In the genomic region with DNA sequence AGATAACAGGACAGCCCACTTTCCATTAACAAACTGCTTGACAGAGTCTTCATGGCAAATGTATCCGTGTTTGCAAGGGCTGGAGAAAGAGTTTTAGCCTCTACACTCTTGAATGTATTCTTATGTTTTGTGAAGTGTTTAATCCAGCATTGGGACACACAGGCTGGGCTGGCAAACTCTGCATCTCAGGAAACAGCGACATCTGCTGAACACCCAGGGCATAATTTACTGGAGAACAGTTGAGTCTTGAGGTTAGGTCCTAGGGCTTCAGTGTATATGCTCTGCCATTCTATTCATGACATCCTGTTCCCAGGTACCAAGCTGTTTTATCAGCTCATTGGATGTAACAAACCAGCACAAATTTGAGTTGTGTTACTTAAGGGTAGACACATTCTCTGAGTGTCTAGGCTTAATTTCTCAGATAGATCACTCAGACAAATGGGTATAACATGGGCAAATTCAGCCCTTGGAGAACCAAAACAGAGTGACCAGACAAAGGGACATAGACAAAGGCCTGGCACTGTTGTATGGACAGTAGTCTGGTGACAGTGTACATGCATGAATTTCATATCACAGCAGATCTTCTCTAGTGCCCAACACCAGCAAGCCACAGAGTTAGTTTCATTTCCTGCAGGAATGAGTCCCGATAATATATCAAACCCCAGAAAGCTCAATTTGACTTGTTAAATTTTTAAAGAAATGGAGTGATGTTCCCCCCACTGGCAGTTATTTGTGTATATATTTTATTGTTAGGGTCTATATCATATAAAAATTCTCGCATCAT, we compare ENCODE assay signal across 10 mouse cellular contexts.
DNase-seq lines count a peak whose midpoint lies in the region; ATAC-seq and TF ChIP-seq lines count a peak whose summit lies in the region.
"Had no signal": no experiment of that assay in that cellular context is flagged by ENCODE, and none has a peak within 500 bp of the region (broad histone marks: within the 10 kb centered on the region; RNA-seq: fewer than 3 reads in every experiment).

No protein-coding gene starts in this region.

- 66% methylated on average over 4 of the region's 4 CpGs for WGBS in kidney, embryonic 15.5 days
- 68% methylated on average over 4 of the region's 4 CpGs for WGBS in kidney, adult 2 months
- WGBS in limb, embryonic 13.5 days: 56% methylated on average over 4 of the region's 4 CpGs
- WGBS in intestine, embryonic 16.5 days: 66% methylated on average over 4 of the region's 4 CpGs

- no peak overlapping the region for H3K9ac ChIP-seq in kidney, embryonic 15.5 days
- no peak overlapping the region for H3K9ac ChIP-seq in limb, embryonic 13.5 days
- H3K9ac ChIP-seq in intestine, embryonic 16.5 days (ENCODE audit: low read depth, low read length): no peak overlapping the region
- H3K9ac ChIP-seq: hindbrain, embryonic 15.5 days; neural tube, embryonic 13.5 days had no signal

- peak; percentile 53 for TF ChIP-seq CTCF in kidney, adult 2 months (conservative IDR thresholded peaks at IDR 0.05; ENCODE audit: insufficient read depth, insufficient read length, low read depth, low read length)

- H3K9me3 ChIP-seq in kidney, embryonic 15.5 days (replicated peaks): no peaks in the 10 kb centered on the region
- no peaks in the 10 kb centered on the region for H3K9me3 ChIP-seq in limb, embryonic 13.5 days
- no peaks in the 10 kb centered on the region for H3K9me3 ChIP-seq in intestine, embryonic 16.5 days (ENCODE audit: control insufficient read depth, low read length)
- H3K9me3 ChIP-seq: hindbrain, embryonic 15.5 days; neural tube, embryonic 13.5 days had no signal

- H3K27me3 ChIP-seq in kidney, embryonic 15.5 days: no peaks in the 10 kb centered on the region
- H3K27me3 ChIP-seq in kidney, adult 2 months (replicated peaks; ENCODE audit: control insufficient read depth, insufficient read depth, low read length): no peaks in the 10 kb centered on the region
- no peaks in the 10 kb centered on the region for H3K27me3 ChIP-seq in limb, embryonic 13.5 days
- H3K27me3 ChIP-seq in intestine, embryonic 16.5 days (replicated peaks; ENCODE audit: control insufficient read depth, insufficient read depth, low read length): no peaks in the 10 kb centered on the region
- H3K27me3 ChIP-seq: hindbrain, embryonic 15.5 days; neural tube, embryonic 13.5 days had no signal

- no peak overlapping the region for H3K27ac ChIP-seq in kidney, embryonic 15.5 days
- H3K27ac ChIP-seq in kidney, adult 2 months (ENCODE audit: insufficient read depth, low read depth, low read length): no peak overlapping the region
- no peak overlapping the region for H3K27ac ChIP-seq in limb, embryonic 13.5 days
- H3K27ac ChIP-seq in intestine, embryonic 16.5 days (ENCODE audit: low read length): no peak overlapping the region
- H3K27ac ChIP-seq: hindbrain, embryonic 15.5 days; neural tube, embryonic 13.5 days had no signal

- no peaks in the 10 kb centered on the region for H3K4me1 ChIP-seq in kidney, embryonic 15.5 days
- no peaks in the 10 kb centered on the region for H3K4me1 ChIP-seq in kidney, adult 2 months (ENCODE audit: control insufficient read depth, insufficient read depth, low read length)
- no peaks in the 10 kb centered on the region for H3K4me1 ChIP-seq in limb, embryonic 13.5 days
- H3K4me1 ChIP-seq in intestine, embryonic 16.5 days (ENCODE audit: control insufficient read depth, insufficient read depth, low read length): no peaks in the 10 kb centered on the region
- H3K4me1 ChIP-seq: hindbrain, embryonic 15.5 days; neural tube, embryonic 13.5 days had no signal

- peak; percentile 16 for DNase-seq in kidney, adult 11 months
- DNase-seq in adrenal gland, adult (ENCODE audit: inconsistent age in 2 of 2, low spot score in 1 of 2): peak; percentile 37 to 81
- DNase-seq in embryo, embryonic 9.5 days (ENCODE audit: extremely low spot score): peak; percentile 27
- DNase-seq in kidney, adult 2 months: peak; percentile 20
- DNase-seq in right cerebral cortex, postnatal 25 days: peak; percentile 11

- no peak for TF ChIP-seq POLR2A in kidney, adult 2 months (IDR thresholded peaks at IDR 0.05; ENCODE audit: low read depth, low read length)

- no peak overlapping the region for H3K4me3 ChIP-seq in kidney, embryonic 15.5 days (replicated peaks)
- H3K4me3 ChIP-seq in kidney, adult 2 months (ENCODE audit: insufficient read depth, low read depth, low read length): no peak overlapping the region
- no peak overlapping the region for H3K4me3 ChIP-seq in limb, embryonic 13.5 days
- H3K4me3 ChIP-seq in intestine, embryonic 16.5 days (ENCODE audit: low read length): no peak overlapping the region
- H3K4me3 ChIP-seq: hindbrain, embryonic 15.5 days; neural tube, embryonic 13.5 days had no signal

- H3K36me3 ChIP-seq in kidney, embryonic 15.5 days: no peaks in the 10 kb centered on the region
- H3K36me3 ChIP-seq in kidney, adult 2 months (ENCODE audit: control insufficient read depth, insufficient read depth, low read length): no peaks in the 10 kb centered on the region
- no peaks in the 10 kb centered on the region for H3K36me3 ChIP-seq in limb, embryonic 13.5 days
- no peaks in the 10 kb centered on the region for H3K36me3 ChIP-seq in intestine, embryonic 16.5 days (ENCODE audit: control insufficient read depth, insufficient read depth, low read length)
- H3K36me3 ChIP-seq: hindbrain, embryonic 15.5 days; neural tube, embryonic 13.5 days had no signal

- no peak overlapping the region for H3K4me2 ChIP-seq in kidney, embryonic 15.5 days
- no peak overlapping the region for H3K4me2 ChIP-seq in limb, embryonic 13.5 days (replicated peaks)
- H3K4me2 ChIP-seq in intestine, embryonic 16.5 days (ENCODE audit: low read depth, low read length): no peak overlapping the region
- H3K4me2 ChIP-seq: hindbrain, embryonic 15.5 days; neural tube, embryonic 13.5 days had no signal

- no peak for ATAC-seq in kidney, embryonic 15.5 days (replicated peaks; ENCODE audit: low FRiP score)
- ATAC-seq in limb, embryonic 13.5 days (ENCODE audit: low FRiP score, low read depth): peak; percentile 61; the same call in 1 of the 2 replicates
- no peak for ATAC-seq in intestine, embryonic 16.5 days
